Mouse (Mus musculus) lung, postnatal 0 days (tissue): ENCODE results near the gene Fbxo33. TPM values are rescaled to one million over a fixed set of nuclear protein-coding genes. Genes with fewer than 3 reads are reported as not detected.

Source experiments
- ATAC-seq: fragments of 200-750 bp; cut with Nextera tagmentation; 2 replicates; pipeline ENCODE4 v1.8.0; 2017; ENCODE audit warnings: moderate library complexity
- DNase-seq: peaks from one replicate; pipeline ENCODE4 v3.0.0-alpha.2; 2016; ENCODE audit warnings: low spot score
- H3K27ac ChIP-seq: fragments of 300-500 bp; sonication (generic); 2 replicates; pipeline ENCODE4 v1.5.1; 2014; ENCODE audit warnings: antibody characterized with exemption, mild to moderate bottlenecking, low read length, mixed read lengths
- H3K27me3 ChIP-seq: fragments of 300-500 bp; sonication (generic); replicated peaks from 2 replicates; pipeline ENCODE4 v1.6.1; 2014; ENCODE audit warnings: low read length, mixed read lengths; ENCODE audit not compliant: insufficient read depth
- H3K36me3 ChIP-seq: fragments of 300-500 bp; sonication (generic); 2 replicates; pipeline ENCODE4 v1.6.1; 2014; ENCODE audit warnings: low read length, mixed read lengths; ENCODE audit not compliant: insufficient read depth
- H3K4me1 ChIP-seq: fragments of 300-500 bp; sonication (generic); 2 replicates; pipeline ENCODE4 v1.6.1; 2014; ENCODE audit warnings: antibody characterized with exemption, low read depth, low read length, mixed read lengths; ENCODE audit not compliant: insufficient read depth
- H3K4me2 ChIP-seq: fragments of 300-500 bp; sonication (generic); replicated peaks from 2 replicates; pipeline ENCODE4 v1.6.1; 2014; ENCODE audit warnings: low read depth, mild to moderate bottlenecking, low read length, moderate library complexity, mixed read lengths
- H3K4me3 ChIP-seq: fragments of 300-500 bp; sonication (generic); 2 replicates; pipeline ENCODE4 v1.5.1; 2014; ENCODE audit warnings: low read depth, low read length
- H3K9ac ChIP-seq: fragments of 300-500 bp; sonication (generic); replicated peaks from 2 replicates; pipeline ENCODE4 v1.6.1; 2014; ENCODE audit warnings: low read depth, mild to moderate bottlenecking
- H3K9me3 ChIP-seq: fragments of 300-500 bp; sonication (generic); 2 replicates; pipeline ENCODE4 v1.6.1; 2016; ENCODE audit warnings: low read length, mixed read lengths
- CTCF ChIP-seq: IDR thresholded peaks from 2 replicates; pipeline ENCODE4 v1.5.1; 2016; ENCODE audit warnings: antibody characterized with exemption, mild to moderate bottlenecking
- EP300 ChIP-seq: IDR thresholded peaks from 2 replicates; pipeline ENCODE4 v1.6.1; 2016; ENCODE audit warnings: antibody characterized with exemption, mild to moderate bottlenecking, control low read depth
- WGBS: fragments of 180-500 bp; shearing (Covaris S2); extraction: QIAGEN DNeasy Blood & Tissue Kit; methylation state at CpG from one replicate; pipeline ENCODE4 v1.1.7; 2014; 5-methylcytosine and 5-hydroxymethylcytosine counted together
- polyA plus RNA-seq: library from polyadenylated mRNA; unstranded; fragments of >200 nt; fragmentation: Nextera tagmentation; extraction: Ambion mirVana; gene quantifications from 2 replicates; pipeline ENCODE4 v1.2.1, GENCODE M21; 2015

Fbxo33 gene
- polyA plus RNA-seq = 10.3 and 11.7 TPM in 2 replicates

- peak within 1 kb of the TSS; percentile 76 for H3K4me2 ChIP-seq
- peaks cover 5% of the 10 kb centered on the region; the same call in 1 of the 2 replicates for H3K4me1 ChIP-seq
- no peaks in the 10 kb centered on the region for H3K36me3 ChIP-seq
- H3K9ac ChIP-seq = peak within 1 kb of the TSS; percentile 89
- DNase-seq = peak; percentile 97
- peak; percentile 95 for ATAC-seq
- H3K4me3 ChIP-seq = peak within 1 kb of the TSS; percentile 98
- TF ChIP-seq CTCF = peak; percentile 82
- no peak; the same call in 1 of the 2 replicates for TF ChIP-seq EP300
- WGBS = under 1% methylated on average over 90 of the region's 109 CpGs
- no peaks in the 10 kb centered on the region for H3K27me3 ChIP-seq
- peak within 1 kb of the TSS; percentile 97 for H3K27ac ChIP-seq
- no peaks in the 10 kb centered on the region for H3K9me3 ChIP-seq
Measured at GRCm38 (mm10) chr12:59219325-59220225, at the start of gene Fbxo33. Gene Fbxo33 (minus strand): TSS chr12:59219725.

- 80% methylated on average over 4 of the region's 4 CpGs for WGBS
- no peak overlapping the region for H3K4me2 ChIP-seq
Measured at GRCm38 (mm10) chr12:59265942-59266231, 46.4 kb upstream of the Fbxo33 start.

GRCm38 (mm10) chr12:59265207-59265941, 45.8 kb upstream of the Fbxo33 start:
- WGBS = 29% methylated on average over 15 of the region's 15 CpGs
- TF ChIP-seq EP300 (no peak), CTCF (peak; percentile 56)
- H3K27ac ChIP-seq = no peak overlapping the region
- no peak overlapping the region for H3K9ac ChIP-seq
- no peaks in the 10 kb centered on the region for H3K27me3 ChIP-seq
- no peak overlapping the region for H3K4me3 ChIP-seq
- H3K36me3 ChIP-seq = no peaks in the 10 kb centered on the region
- DNase-seq (peak; percentile 12), ATAC-seq (no peak)
- no peaks in the 10 kb centered on the region for H3K4me1 ChIP-seq
- H3K9me3 ChIP-seq = no peaks in the 10 kb centered on the region
- no peak overlapping the region for H3K4me2 ChIP-seq

More at GRCm38 (mm10) chr12:59265942-59266231, 46.4 kb upstream of the Fbxo33 start:
- Histone ChIP-seq H3K4me3 (no peak overlapping the region), H3K27me3 (no peaks in the 10 kb centered on the region), H3K4me1 (no peaks in the 10 kb centered on the region), H3K9ac (no peak overlapping the region), H3K27ac (no peak overlapping the region), H3K36me3 (no peaks in the 10 kb centered on the region), H3K9me3 (no peaks in the 10 kb centered on the region)
- no peak for ATAC-seq
- no peak for TF ChIP-seq CTCF
- TF ChIP-seq EP300 = no peak
- DNase-seq = no peak

- H3K27me3 ChIP-seq = no peaks in the 10 kb centered on the region
- H3K9ac ChIP-seq = no peak overlapping the region
- no peaks in the 10 kb centered on the region for H3K9me3 ChIP-seq
- 74% methylated on average over 3 of the region's 3 CpGs for WGBS
- TF ChIP-seq CTCF (no peak), EP300 (no peak)
- ATAC-seq (no peak), DNase-seq (no peak)
- no peak overlapping the region for H3K4me2 ChIP-seq
- no peaks in the 10 kb centered on the region for H3K4me1 ChIP-seq
- no peak overlapping the region for H3K27ac ChIP-seq
- H3K4me3 ChIP-seq = no peak overlapping the region
- H3K36me3 ChIP-seq = no peaks in the 10 kb centered on the region
Measured at GRCm38 (mm10) chr12:59262841-59263240, 43.3 kb upstream of the Fbxo33 start.

- no peaks in the 10 kb centered on the region for H3K4me1 ChIP-seq
- no peak overlapping the region for H3K4me2 ChIP-seq
- no peak overlapping the region for H3K4me3 ChIP-seq
- DNase-seq (no peak), ATAC-seq (no peak)
- TF ChIP-seq EP300 (no peak), CTCF (no peak)
- H3K9me3 ChIP-seq = no peaks in the 10 kb centered on the region
- no peak overlapping the region for H3K9ac ChIP-seq
- no peaks in the 10 kb centered on the region for H3K27me3 ChIP-seq
- H3K36me3 ChIP-seq = no peaks in the 10 kb centered on the region
- no peak overlapping the region for H3K27ac ChIP-seq
- WGBS = 26% methylated on average over 2 of the region's 2 CpGs
Measured at GRCm38 (mm10) chr12:59260798-59261197, 41.3 kb upstream of the Fbxo33 start.

- H3K9ac ChIP-seq = no peak overlapping the region
- H3K27me3 ChIP-seq = no peaks in the 10 kb centered on the region
- no peaks in the 10 kb centered on the region for H3K9me3 ChIP-seq
- DNase-seq (no peak), ATAC-seq (no peak)
- H3K4me2 ChIP-seq = no peak overlapping the region
- H3K36me3 ChIP-seq = no peaks in the 10 kb centered on the region
- H3K27ac ChIP-seq = no peak overlapping the region
- H3K4me3 ChIP-seq = no peak overlapping the region
- H3K4me1 ChIP-seq = no peaks in the 10 kb centered on the region
- TF ChIP-seq CTCF (no peak), EP300 (no peak)
Measured at GRCm38 (mm10) chr12:59260362-59260761, 40.8 kb upstream of the Fbxo33 start.
